Mouse (Mus musculus) c-Kit-negative CD71-positive TER-119-positive erythroid progenitor cells, embryonic 14.5 days (primary cell): ENCODE measurements around the gene Fam83d.

Experiments used
- DNase-seq: peaks from one replicate; pipeline ENCODE4 v3.0.0-alpha.2; 2013; ENCODE audit warnings: low read depth, low spot score

Gene Fam83d

DNA sequence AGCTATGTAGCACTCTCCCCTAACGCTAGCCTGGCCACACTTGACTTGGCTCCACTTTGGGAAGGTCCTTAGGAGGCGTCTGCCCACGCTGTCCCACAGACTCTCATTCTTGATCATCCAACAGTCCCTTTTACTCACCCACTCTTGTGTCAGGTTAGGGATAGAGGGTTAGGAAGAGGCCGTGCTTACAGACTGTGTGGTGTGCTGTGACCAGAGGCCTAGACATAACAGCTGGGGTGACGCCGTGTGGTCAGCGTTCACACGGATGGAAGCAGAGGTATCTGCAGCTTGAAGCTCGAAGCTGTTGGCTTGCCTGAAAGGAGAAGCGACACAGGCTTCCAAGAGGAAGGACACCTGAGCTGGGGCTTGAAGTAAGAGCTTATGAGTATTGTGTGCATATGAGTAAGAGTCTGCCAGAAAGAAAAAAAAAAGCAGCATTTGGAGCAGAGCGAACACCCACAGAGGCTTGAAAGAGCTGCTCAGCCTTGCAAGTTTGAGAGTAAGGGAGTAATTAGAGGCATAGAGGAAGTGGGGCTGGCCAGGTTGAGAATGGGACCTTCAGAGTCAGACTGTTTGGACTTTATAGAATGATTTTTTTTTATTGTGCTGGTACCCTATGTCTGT is 24.3 kb upstream of the Fam83d start:
- no peak for DNase-seq

DNA sequence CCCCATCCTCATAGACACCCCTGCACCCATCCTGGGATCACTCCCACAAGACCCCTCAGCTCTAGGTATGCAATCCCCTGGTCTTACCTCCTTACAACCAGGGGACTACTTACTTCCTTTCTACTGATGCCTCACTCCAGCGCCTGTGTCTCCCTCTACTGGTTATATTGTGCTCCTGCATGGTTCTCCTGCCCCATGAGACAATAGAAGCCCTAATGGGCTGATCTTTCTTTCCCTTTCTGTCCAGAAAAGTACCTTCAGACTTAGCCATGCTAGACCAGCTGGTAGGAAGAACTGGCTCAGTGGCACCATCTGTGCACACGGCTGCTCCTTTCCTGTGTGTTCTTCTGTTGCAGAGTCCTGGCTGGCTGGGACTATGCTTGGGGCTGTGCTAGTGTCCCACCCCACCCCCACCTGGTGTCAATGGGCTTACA is 22.8 kb upstream of the Fam83d start:
- DNase-seq, result no peak

DNA sequence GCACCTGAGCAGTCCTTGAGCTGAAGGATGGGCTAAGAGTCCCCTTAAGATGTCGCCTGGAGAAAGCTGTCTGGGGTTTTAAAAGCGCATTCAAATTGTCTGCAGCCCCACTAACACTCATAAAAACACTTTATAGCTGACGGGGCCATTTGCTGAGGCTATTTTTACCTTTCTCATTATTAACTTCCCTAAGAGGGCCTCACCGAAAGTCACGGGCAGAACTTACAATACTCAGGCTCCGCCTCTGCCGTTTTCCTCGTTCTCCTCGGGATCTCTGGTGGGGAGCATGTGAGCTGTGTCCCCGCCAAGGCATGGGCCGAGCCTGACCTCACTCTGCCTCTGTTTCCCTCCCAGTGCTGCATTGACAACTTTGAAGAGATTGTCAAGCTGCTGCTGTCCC is 21.7 kb upstream of the Fam83d start:
- no peak for DNase-seq

DNA sequence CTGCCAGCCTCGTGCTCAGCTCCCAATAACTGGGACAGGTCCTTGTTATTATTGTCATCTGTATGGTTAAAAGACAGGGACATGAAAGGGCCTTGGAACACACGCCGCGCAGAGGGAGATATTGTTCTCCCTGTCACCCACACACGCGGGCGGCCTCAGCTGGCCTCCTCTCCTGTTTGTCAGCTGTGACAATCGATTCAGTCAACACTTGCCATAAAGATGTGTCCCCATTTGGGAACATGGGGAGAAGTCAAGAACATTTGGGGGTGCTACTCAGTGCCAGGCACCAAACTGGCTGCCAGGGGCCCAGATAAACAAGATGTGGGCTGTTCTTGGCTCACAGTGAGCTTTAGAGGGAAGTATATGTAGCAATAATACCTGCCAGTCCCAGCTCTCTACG is 18.5 kb upstream of the Fam83d start:
- no peak for DNase-seq

DNA sequence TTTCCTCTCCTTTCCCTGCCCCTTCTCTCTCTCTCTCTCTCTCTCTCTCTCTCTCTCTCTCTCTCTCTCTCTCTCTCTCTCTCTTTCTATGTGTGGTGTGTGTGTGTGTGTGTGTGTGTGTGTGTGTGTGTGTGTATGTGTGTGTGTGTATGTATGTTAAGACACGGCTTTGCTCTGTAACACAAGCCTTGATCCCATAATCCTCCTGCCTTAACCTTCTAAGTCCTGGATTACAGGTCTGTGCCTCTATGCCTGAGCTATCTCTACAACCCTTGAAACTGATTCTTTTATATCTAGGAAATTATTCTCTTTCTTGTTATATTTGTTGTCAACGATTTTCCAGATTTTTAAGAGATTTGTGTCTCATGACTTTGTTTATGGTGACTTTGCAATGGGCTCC is 7.7 kb upstream of the Fam83d start:
- no peak for DNase-seq

DNA sequence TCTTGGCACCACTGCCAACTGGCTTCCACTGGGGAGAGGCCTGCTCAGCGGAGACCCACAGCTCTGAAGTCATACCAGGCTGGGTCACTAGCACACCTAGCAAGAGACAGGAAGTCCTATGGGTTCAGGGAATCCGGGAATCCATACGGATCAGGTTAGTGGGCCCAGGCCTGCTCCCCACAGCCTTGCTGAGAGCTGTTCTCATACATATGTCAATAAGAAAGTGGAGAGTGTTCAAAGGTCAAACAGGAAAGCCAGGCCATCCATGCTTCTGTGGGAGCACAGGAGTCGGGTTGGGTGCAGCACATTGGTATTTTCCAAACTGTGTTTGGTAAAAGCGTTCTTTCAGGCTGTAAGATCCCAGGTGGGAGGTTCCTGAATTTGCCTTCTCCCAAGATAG is 5.6 kb upstream of the Fam83d start:
- DNase-seq, result no peak

DNA sequence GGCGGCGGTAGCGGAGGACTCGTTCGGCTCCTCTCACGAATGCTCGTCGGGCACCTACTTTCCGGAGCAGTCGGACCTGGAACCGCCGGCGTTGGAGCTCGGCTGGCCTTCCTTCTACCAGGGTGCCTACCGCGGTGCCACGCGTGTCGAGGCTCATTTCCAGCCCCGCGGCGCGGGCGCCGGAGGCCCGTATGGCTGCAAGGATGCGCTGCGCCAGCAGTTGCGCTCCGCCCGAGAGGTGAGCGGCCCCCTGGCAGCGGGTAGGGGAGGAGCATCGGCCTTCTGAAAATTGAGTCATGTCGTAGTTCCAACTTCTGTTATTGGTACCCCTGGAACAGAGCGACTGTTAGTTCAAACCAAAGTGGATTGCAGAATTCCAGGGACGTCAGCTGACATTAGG is 457 bp downstream of the Fam83d start:
- DNase-seq, result peak; percentile 24

DNA sequence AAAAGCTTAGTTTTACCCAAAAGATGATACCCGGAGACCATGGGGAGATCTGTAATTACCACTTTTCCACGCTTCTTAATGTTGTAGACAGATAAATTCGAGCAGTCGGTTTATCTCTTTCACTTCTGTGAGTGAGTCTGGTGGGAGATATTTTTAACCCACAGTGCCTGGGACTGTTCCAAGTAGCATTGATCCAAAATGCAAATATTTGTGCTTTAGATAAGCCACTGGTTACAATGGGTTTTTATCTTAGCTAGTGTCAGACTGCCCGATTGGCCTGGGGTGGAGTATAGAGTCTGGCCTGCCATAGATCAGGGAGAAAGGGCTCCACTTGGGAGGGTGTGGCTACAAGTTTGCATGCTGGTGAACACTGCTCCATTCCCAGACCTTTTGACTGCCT is 878 bp downstream of the Fam83d start:
- peak; percentile 30 for DNase-seq

DNA sequence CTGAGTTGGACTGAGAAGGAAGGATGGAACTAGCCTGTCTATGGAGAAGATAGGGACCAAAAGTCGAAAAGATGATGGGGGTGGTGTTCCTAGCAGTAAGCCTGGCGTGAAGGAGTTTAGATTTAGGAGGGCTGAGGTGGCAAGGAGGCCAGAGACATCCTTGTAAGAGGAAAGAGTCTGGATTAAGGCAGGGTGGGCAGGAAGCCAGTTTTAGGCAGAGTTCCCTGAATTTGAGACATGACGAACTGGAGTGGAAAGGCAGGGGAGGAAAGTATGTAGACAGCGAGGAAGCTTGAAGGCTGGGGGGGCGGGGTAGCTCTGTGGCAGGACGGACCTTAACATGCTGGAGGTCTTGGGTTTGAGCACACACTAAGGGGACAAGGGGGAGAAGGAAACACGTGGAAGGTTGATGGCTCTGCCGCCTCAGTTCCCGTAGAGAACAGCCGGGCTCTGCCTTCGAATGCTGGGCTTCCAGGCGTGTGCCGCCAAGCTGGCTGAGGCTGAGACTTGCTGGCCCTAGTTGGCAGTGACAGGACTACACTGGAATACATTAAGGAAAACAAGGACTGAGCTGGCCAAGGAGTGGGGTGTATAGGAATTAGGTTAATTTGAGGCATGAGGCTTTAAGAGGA is 2.3 kb downstream of the Fam83d start:
- no peak for DNase-seq

DNA sequence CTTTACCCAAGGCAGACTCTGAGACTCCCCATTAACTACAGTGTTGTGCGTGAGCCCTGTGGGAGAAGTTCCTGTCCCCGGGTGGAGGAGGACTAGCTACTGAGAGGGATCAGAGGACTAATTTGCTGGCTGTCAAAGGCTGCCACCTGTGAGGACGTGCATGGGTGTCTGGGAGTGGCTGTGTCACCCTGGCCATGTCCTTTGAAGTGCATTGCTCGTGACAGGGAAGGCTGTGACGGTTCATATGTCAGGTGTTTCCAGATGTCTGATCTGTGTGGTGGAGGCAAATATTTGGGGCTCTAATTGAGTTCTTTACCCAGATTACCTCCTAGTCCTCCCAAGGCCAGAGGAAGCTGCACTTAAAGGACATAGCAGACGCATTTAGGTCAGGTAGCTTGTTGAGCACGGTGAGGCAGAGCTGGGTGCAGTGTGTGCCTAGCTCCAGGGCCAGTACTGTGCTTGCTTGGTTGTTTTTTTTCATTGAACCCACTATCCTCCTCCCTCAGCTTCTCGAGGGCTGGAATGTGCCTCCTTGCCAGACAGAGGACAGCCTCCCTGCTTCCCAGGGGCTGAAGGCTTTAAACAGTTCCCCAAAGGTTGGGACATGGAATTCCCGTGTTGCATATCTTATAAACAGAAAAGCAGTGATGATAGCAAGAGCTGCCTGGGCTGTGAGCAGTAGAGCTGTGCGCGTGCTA is 3.3 kb downstream of the Fam83d start:
- no peak for DNase-seq

DNA sequence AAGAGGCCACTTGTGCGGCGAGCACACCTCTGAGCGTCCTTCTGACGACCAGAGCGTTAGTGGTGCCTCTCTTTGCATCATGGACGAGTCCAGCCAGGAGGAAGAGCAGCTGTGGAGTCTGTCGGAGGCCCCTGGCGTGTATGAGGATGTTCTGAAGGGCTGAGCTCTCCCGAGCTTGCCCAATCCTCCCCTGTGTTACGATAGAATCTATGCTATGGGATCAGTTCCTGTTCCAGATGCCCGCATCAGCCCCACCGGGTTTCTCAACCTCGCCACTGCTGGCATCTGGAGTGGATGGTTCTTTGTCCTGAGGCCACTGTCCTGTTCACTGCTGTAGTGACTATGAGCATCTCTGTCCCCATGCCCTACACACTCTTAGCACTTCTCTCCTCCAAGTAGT is 4.9 kb downstream of the Fam83d start:
- DNase-seq, result no peak

DNA sequence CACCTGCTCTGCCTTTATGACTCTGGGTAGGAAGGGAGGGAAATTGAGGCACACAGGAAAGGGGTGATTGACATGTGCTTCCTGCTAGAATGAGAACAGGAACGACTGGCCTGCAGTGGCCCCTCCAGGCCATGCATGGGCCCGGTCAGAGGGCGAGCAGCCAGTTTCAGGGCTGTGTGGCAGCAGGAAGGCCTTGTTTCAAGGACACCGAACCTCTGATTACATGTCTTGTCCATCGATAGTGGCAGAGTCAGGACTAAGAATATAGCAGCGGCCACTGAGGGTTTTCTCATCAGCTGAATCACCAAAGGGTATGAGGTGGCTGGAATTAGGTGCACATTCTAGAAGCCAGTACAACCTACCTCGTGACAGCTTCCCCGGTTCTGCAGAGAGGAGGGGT is 7.0 kb downstream of the Fam83d start:
- no peak for DNase-seq

DNA sequence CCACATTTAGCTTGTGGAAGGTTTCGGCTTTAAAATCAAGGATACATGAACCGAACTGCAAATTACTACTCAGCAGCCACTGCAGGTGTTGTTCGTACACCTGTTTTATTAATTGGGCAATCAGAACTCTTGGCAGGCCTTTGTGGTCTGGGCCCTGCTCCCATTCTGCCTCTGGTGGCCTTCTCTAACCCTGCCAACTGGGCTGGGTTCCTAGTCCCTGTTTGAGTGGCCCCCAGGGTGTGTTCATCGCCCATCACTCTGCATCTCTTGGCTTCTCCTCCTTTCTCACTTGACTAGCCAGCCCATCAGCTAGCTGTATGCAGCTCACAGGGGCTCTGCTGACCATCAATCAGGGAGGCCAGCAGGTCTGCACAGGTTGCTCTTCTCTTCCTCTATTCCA is 8.8 kb downstream of the Fam83d start:
- no peak for DNase-seq

DNA sequence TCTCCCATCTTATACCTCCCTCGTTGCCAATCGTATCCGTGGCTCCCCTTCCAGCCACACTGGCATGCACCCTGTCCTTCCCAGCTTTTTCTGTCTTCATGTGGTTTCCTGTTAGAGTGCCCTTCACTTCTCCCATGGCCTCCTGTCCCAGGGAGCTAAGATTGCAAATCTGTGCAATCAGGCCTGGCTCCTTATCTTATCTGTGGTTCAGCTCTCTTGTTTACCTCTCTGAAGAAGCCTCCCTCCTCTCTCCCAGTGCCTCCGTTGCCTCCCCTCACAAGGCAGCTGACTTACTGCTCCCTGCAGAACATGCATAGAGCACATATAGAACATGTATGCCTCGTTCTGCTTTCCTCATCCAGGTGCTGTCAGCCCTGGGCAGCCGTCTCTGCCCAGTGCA is 9.6 kb downstream of the Fam83d start:
- no peak for DNase-seq

DNA sequence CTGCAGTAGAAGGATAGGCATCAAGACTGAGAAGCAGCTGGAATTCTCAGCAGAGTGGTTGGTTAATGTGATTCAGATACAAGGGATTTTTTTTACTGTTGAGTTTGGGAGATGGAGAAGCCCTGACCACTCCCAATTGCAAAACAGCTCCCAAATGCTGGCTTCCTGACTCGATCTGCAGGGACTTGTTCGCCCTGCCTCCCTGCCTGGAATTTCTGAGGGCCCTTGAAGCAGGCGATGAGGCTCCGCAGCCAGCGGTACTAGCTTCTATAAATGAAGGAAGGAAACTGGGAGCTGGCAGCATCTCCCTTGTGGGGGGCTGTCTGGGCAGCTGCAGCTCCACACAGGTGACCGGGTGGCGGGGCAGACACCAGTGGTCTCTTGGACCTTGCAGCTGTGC is 10.5 kb downstream of the Fam83d start:
- no peak for DNase-seq

DNA sequence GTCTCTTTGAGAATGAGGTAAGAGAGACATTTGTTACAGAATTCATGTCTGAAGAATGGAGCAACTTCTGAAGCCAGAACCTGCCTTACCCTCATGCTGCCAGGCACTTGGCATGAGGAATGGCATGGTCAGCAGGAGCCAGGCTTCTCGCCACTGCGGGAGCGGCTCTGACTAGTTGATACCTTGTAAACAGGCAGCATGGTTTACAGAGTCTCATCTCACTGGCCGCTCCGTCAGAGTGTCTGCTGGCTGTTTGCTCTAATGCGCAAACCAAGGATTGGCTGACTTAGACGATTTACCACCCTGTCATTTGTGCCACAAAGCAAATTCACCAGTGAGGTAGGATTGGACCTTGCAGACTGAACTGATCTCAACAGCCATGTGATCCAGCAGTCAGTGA is 13.2 kb downstream of the Fam83d start:
- no peak for DNase-seq

DNA sequence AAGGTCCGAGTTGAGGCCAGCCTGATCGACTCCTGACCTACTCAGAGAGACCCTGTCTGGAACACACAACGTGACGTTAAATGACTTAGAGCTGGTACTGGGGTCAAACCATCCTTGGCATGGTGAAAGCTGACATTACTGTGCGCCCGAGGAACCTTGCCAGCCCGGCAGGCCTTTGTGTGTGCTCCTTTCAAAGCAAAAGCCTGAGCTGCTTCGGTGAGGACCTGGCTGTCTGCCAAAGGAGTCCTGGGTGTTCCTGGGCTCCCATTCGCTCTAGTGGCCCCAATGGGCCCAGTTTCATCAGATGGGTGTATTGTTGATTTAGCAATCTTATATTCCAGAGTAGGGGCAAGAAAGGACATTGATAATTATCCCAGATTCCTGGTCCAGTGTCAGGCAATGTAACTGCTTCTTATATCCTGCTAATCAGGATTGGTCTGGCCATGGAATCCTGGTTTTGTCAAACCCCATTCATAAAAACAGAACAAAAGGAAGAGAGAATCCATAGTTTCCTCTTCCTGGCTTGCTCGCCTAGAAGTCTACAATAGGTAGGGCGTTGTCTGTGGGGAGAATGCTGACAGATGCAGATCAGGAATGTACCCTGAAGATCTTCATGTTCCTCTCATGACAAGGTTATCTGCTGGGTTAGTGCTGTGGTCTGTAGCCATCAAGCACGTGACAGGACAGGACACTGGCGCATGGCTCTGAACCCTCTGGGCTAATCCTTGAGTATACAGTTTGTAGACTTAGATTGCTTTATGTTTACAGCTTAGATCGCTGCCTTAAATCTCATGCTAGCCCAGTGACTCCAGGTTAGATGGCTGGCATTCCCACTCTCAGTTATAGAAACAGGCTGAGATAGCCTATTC is 19.3 kb downstream of the Fam83d start:
- no peak for DNase-seq

DNA sequence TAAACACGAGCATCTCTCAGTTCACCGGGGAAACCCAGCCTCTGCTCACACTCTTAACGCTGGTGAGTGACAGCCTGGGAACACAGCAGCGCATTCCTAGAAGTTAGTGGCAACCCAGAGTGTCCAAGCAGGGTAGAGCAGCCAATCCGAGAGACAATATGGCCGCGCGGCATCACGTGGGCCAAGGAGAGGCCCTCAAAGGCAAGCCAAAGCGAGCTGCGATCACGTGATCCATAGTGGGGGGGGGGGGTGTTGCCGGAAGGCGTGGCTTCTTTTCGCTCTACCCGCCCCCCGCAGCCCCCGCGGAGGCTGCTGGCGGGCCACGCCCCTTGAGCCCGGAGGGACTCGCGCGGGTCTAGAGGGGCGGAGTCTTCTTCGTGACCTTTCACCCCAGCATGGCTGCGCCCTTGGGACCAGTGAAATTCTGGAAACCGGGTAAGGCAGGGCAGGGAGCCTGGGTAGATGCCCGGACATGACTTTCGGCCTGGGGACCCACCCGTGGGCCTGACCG is 26.7 kb downstream of the Fam83d start, which contains the start of gene Dhx35:
Gene Dhx35, plus strand, starts transcription at position 314 of the 511 bp plus-strand sequence.
- peak; percentile 88 for DNase-seq

DNA sequence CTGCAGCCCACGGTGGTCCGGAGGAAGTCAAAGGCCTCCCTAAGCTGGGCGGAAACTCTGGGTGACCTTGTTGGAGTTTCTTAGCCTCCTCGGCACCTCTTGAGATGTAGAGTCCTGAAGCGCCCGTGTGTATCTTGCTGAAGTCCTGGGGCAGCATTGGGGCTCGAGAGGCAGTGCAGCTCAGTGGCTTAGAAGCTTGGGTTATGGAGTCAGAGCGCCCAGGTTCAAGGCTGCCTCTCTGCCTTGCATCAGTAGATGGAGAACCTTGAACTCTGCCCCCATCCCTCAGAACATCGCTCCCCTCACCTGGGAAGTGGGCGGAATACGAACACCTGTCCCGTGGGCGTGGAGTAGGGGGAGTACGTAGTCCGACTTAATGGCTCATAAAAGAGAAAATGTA is 27.1 kb downstream of the Fam83d start:
- DNase-seq, result no peak

DNA sequence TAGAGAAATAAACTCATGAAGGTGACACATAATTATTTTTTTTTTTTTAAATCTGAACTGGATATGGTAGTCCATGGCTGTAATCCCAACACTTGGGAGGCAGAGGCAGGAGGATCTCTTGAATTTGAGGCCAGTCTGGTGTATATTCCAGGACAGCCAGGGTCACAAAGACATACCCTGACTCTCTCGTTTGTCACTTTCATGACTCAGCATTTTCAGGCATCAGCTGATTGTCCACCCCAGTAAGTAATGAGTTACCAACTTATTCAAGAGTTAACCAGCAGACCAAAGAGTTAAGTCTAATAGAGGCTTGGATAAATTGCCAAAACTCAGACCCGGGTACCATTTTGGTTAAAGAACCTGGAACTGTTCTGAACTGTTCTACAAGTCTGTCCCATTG is 28.0 kb downstream of the Fam83d start:
- no peak for DNase-seq

DNA sequence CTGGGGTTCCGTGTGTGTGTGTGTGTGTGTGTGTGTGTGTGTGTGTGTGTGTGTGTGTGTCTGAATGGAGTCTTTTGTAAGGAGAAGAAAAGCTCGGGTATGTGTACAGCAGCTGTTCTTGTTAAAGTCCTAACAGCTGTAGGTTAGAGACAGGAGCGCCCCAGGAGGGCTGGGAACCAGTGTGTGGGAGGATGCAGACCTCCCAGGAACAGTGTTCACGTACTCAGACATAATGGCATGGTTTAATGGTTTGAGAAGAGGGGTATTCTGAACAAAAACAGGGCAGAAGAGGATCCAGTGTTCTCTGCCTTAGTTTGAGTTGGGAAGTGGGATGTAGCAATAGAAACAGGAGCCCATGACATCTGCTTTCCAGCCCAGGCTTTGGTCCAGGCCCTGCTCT is 31.4 kb downstream of the Fam83d start:
- no peak for DNase-seq

DNA sequence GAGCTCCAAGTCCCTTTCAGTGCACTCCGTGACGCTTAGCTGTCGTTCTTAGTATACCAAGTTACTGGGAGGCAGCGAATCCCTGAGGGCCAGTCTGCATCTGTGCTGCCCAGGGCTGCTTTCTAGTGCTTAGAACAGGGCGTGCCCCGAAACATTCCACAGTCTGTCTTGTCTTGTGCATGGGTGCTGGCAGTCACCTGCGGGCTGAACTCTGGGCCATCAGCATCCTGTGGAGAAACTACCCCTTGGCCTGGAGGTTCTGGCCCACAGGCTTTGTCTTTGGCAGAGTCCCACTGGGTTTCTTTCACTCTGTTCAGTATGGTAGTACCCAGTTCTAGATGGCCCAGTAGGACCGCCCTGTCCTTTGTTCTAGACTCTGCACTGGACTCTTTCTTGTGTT is 32.9 kb downstream of the Fam83d start:
- DNase-seq, result no peak
